Mouse (Mus musculus): ENCODE measurements around the gene Col9a2. TPM values are rescaled to one million over a fixed set of nuclear protein-coding genes. Genes with fewer than 3 reads are reported as not detected.
A peak's percentile ranks its signal among the peaks of the same experiment; 100 is the strongest.
"Not testable (repeated sequence)": the region's sequence is repeated elsewhere in the genome, so short reads cannot be mapped to it uniquely, and the experiment has no call there.

Gene Col9a2
- total RNA-seq, 2 experiments from 2014 or later = not detected

DNA sequence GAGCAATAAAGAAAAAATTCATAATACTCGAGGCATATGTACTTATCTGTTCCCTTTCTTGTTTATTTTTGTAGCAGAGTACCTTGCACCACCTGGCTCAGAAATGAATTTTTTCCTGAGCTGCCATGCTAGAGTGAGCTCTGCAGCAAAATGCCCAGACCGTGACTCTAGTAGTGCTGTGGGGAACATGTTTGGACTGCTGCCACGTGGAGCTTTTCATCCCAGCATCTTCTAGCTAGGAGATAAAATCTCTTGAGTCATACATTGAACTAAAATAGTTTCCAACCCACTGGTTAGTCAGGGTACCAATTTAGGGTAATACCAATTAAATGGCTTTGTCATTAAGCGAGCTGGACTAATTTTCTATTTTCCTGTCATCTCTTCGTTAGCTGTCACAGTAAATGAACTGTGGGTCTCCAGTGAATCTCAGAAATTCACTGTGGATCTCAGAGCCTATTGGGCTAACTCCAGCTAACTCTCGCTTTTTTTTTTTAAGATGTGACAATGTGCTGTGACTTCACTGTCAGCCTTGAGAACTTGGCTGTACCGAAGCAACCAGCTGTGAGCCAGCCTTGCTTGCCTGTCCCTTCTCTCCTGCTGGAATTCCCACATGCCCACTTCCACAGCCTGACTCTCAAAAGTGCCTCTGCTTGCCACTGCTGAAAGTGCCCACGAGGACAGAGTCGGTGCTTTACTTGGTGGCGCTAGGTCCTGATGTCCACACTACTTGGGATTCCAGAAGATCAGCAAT, 19.0 kb upstream of the Col9a2 start:
- ATAC-seq (replicated peaks; ENCODE audit: poor library complexity) = no peak

GRCm38 (mm10) chr4:121021911-121022310, 17.3 kb upstream of the Col9a2 start:
- ATAC-seq (replicated peaks; ENCODE audit: poor library complexity) = no peak

- ATAC-seq (replicated peaks; ENCODE audit: poor library complexity) = no peak
Observed at GRCm38 (mm10) chr4:121023464-121023863, 15.7 kb upstream of the Col9a2 start.

DNA sequence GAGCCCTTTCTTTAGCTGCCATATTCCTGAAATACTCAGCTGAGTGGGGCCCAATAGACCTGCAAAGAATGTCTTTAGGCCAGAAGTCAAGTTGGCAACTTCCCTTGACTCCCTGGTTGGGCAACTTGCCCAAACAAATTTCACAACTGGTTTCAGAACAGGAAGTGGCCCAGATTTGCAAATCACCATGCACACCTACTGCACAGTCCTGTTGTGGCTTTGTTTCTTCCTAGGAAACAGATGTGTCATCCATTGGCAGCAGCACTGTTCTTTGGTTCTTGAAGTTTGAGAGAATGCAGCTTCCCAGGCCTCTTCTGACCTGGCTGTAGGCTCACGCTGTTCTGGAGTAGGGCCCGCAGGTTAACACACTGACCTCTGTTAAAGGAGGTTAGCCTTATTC, 15.2 kb upstream of the Col9a2 start:
- peak; percentile 72 for ATAC-seq (replicated peaks; ENCODE audit: poor library complexity)

DNA sequence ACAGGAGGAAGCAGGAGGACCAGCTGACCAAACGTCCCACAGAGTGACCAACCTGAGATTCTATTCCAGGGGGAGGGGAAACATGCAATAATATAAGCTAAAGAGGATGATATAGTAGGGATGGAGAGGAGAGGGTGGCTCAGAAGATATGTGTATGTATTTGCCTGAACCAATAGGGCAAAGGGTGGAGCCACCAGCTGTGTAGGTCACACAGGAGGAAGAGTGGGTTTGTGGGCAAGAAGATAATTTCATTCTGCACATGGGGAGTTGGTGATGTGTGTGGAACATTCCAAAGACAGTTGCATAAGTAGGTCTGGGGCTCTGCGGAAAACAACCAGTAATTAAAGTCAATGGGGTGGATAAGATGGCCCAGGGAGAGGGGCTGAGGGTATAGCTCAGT, 13.5 kb upstream of the Col9a2 start:
- ATAC-seq (replicated peaks; ENCODE audit: poor library complexity) = peak; percentile 71

DNA sequence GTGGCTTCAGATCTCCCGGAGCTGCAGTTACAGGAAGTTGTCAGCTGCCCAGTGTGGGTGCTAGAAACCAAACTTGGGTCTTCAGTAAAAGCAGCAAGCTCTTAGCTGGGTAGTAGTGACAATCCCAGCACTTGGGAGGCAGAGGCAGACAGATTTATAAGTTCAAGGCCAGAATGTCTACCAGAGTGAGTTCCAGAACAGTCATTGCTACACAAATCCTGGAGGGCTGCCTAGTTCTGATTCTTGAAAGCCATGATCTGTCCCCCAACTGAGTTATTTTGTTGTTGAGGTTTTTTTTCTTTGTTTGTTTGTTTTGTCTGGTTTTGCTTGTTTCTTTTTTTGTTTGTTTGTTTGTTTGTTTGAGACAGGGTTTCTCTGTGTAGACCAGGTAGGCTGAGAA, 11.0 kb upstream of the Col9a2 start:
- ATAC-seq (replicated peaks; ENCODE audit: poor library complexity) = no peak

DNA sequence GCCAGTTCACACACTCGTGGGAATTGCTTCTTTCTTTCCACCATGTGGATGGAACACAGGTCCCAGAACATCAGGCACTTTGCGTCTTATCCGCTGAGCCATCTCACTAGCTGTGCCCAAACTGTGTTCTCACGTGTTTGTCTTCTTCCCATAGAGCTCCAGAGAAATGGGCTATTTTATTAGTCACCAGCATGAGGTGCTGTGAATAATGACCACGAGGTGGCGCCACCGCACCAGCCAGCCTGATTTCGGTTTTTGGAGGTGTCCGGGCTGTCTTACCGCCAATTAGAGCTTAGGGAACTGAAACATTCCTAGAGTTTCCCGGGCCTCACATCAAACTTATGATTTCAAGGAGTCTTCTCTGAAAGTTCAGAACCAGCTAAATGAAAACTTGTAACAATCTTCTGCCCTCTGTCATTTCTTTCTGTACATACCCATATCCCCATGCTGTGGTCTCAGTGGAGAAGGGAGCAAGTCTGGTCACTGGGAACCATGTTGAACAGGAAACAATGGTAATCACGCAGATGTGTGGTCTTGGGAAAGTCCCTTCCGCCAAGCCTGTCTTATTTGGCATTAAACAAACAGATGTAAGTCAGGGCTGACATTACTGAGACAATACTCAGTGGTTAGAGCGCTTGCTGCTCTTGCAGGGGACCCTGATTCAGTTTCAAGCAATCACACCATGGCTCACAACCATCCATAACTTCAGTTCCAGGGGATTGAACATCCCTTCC, 10.4 kb upstream of the Col9a2 start:
- ATAC-seq (replicated peaks; ENCODE audit: poor library complexity) = peak; percentile 56

- no peak for ATAC-seq (replicated peaks; ENCODE audit: poor library complexity)
Observed at GRCm38 (mm10) chr4:121029632-121030031, 9.6 kb upstream of the Col9a2 start.

- peak; percentile 59 for ATAC-seq (replicated peaks; ENCODE audit: poor library complexity)
Observed at GRCm38 (mm10) chr4:121031440-121031839, 7.7 kb upstream of the Col9a2 start.

DNA sequence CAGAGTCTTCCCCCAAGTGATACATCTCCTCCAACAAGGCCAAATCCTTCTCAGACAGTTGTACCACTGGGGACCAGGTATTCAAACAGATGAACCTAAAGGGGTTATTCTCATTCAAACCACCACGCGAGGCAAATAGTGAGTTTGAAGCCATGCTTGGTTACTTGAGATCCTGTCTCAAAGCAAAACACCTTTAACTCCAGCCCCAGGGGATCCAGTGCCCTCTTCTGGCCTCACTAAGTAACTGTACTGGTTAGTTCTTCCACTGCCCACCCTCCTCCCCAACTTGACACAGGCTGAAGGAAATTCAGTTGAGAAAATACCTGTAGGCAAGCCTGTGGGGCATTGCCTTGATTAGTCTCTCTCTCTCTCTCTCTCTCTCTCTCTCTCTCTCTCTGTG, 6.2 kb upstream of the Col9a2 start:
- peak; percentile 67 for ATAC-seq (replicated peaks; ENCODE audit: poor library complexity)

DNA sequence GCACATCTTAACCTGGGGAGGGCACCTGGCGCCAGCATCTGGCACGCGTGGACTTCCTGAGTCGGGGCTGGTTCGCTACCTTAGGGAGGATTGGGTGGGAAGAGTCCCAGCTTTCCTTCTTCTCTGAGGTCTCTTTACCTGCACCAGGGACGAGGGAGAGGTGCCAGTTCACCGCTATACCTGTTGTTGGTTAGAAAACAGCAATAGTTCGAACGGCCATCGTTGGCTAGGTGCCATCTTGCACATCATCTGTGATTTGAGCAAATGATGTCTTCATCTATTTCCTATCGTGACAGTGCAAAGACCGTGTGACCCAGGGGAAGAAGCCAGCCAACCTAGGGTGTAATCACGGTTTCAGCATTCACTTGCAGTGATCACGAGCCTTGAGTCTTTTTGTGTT, 1.1 kb downstream of the Col9a2 start:
- ATAC-seq (replicated peaks; ENCODE audit: poor library complexity) = peak; percentile 12; the same call in 1 of the 2 replicates

GRCm38 (mm10) chr4:121040897-121041671, 1.9 kb downstream of the Col9a2 start:
- peak; percentile 85 for ATAC-seq (replicated peaks; ENCODE audit: poor library complexity)

- ATAC-seq (replicated peaks; ENCODE audit: poor library complexity) = no peak
Observed at GRCm38 (mm10) chr4:121042472-121042871, 3.3 kb downstream of the Col9a2 start.

DNA sequence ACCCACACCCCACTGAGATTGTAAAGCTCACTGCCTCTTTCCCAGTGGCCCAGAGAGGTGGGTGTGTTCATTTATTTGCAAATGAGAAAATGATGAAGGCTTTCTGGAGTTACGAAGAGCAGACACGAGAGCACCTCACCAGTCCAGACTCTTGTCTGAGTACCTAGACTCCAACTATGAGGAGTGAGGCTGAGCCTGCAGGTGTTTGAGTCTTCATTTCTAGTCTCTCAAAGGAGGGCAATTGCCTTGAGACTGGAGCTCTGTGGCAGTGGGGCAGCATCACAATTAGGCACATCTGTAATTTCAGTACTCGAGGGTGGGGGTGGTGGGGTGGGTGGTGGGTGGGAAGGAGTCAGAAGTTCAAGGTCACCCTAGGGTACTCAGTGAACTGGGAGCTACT, 3.8 kb downstream of the Col9a2 start:
- ATAC-seq (replicated peaks; ENCODE audit: poor library complexity) = no peak

DNA sequence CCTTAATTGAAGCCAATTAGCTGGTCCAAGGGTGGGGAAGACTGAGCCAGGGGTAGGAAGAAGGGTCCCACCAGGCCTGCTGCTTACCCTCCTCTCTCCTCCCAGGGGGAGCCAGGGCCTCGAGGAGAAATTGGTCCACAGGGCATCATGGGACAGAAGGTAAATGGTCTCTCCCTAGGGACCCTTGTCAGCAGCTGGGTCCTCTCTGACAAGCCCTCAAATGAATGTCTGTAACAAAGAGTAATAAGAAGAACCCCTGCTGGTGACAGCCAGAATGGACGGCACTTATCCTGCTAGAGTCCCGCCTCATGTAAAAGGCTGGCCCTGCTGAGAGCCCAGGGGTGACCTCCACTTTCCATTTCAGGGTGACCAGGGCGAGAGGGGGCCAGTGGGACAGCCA, 12.7 kb downstream of the Col9a2 start:
- ATAC-seq (replicated peaks; ENCODE audit: poor library complexity) = no peak

GRCm38 (mm10) chr4:121052454-121053323, 13.5 kb downstream of the Col9a2 start:
- ATAC-seq (replicated peaks; ENCODE audit: poor library complexity) = no peak

DNA sequence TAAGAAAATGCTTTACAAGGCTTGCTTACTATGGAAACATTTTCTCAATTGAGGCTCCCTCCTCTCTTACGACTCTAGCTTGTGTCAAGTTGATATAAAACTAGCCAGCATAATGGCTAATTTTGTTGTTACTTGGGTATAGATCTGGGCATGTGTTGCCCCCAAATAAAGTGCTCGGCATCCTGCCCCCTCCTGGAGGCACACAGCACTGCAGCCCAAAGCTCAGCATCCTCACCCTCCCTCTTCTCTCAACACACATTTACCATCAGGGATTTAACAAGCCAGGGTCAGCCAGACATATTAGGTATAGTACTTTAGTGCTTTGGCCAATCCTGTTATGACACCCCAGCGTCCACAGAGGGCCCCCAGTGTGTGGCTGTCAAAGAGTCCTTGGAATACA, 17.2 kb downstream of the Col9a2 start:
- peak; percentile 75 for ATAC-seq (replicated peaks; ENCODE audit: poor library complexity)

DNA sequence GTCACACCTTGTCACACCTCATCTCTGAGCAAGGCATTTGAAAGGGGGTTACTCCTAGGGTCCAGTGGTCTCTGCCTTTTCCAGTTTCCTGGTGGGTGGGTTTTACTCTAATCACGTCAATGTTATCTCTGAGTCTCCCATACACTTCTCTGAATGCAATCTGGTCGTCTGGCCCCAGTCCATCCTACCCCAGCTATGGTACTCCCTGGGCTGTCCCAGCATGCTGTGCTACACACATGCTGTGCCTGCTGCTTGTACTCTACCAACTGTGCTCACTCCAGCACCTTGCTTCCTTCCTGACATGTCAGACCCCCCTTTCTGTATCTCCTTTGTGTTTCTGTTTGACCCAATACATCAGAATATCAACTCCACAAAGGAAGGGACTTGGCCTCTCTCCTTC, 17.8 kb downstream of the Col9a2 start:
- ATAC-seq (replicated peaks; ENCODE audit: poor library complexity) = no peak

- not testable (repeated sequence) for ATAC-seq (replicated peaks; ENCODE audit: poor library complexity)
Observed at GRCm38 (mm10) chr4:121059218-121059617, 20.0 kb downstream of the Col9a2 start.

DNA sequence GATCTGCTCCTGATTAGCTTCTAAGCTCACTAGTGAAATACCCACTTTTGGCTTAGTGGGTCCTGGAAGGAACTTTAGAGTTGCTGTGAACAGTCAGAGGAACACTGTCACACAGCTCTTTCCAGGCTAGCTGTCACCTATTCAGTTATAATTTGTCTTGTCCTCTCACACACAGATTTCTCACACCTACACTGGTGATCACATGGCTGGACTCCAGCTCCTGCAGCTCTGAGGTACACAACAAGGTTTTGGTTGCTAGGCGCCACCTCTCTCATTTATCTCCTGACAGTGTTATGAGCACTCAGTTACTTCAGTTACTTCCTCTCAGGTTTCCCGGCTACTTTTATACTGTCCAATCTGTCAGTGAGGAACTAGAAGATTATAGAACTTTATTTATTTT, 26.2 kb downstream of the Col9a2 start:
- no peak for ATAC-seq (replicated peaks; ENCODE audit: poor library complexity)

DNA sequence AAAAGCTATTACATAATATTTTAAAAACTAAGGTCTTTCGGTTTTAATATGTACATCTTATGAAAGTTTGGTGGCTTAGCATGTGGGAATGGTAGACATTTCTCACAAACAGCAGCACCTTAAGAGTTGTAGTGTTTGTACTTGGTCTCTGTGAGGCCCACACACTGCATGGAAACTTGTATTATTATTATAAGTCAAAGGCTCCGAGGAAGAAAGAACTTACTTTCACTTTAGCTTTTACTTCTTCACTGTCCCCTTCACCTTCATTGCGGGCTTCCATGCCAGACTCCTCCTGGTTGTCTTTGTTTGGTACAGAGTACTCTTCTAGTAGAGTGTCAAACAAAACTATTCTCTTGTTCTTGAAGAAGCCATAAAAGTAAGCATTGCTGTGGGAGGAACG, 35.1 kb downstream of the Col9a2 start:
- no peak for ATAC-seq (replicated peaks; ENCODE audit: poor library complexity)

Data from megakaryocyte progenitor cell, adult 5-6 weeks (primary cell).